Mouse (Mus musculus) limb, embryonic 12.5 days (tissue): ENCODE results near the gene Appbp2. TPM values are rescaled to one million over a fixed set of nuclear protein-coding genes. Genes with fewer than 3 reads are reported as not detected.

Experiments
- ATAC-seq: fragments of 200-750 bp; cut with Nextera tagmentation; 2 replicates; pipeline ENCODE4 v1.8.0; 2017; ENCODE audit warnings: low read depth, moderate TSS enrichment; ENCODE audit not compliant: insufficient number of reproducible peaks, insufficient read depth, low FRiP score, low TSS enrichment
- H3K27ac ChIP-seq: fragments of 300-500 bp; sonication (generic); 2 replicates; pipeline ENCODE4 v1.5.1; 2016; ENCODE audit warnings: mild to moderate bottlenecking, moderate library complexity
- H3K27me3 ChIP-seq: fragments of 300-500 bp; sonication (generic); 2 replicates; pipeline ENCODE4 v1.6.1; 2016; ENCODE audit warnings: mild to moderate bottlenecking, moderate library complexity
- H3K36me3 ChIP-seq: fragments of 300-500 bp; sonication (generic); 2 replicates; pipeline ENCODE4 v1.6.1; 2016; ENCODE audit warnings: mild to moderate bottlenecking, moderate library complexity
- H3K4me1 ChIP-seq: fragments of 300-500 bp; sonication (generic); replicated peaks from 2 replicates; pipeline ENCODE4 v1.6.1; 2016
- H3K4me2 ChIP-seq: fragments of 300-500 bp; sonication (generic); 2 replicates; pipeline ENCODE4 v1.6.1; 2016; ENCODE audit warnings: mild to moderate bottlenecking, moderate library complexity
- H3K4me3 ChIP-seq: fragments of 300-500 bp; sonication (generic); replicated peaks from 2 replicates; pipeline ENCODE4 v1.5.1; 2016; ENCODE audit warnings: mild to moderate bottlenecking
- H3K9ac ChIP-seq: fragments of 300-500 bp; sonication (generic); replicated peaks from 2 replicates; pipeline ENCODE4 v1.6.1; 2016; ENCODE audit warnings: mild to moderate bottlenecking, moderate library complexity
- H3K9me3 ChIP-seq: fragments of 300-500 bp; sonication (generic); 2 replicates; pipeline ENCODE4 v1.6.1; 2016; ENCODE audit warnings: mild to moderate bottlenecking, moderate library complexity
- WGBS: fragments of 180-500 bp; shearing (Covaris S2); methylation state at CpG from one replicate; pipeline ENCODE4 v1.1.7; 2016; 5-methylcytosine and 5-hydroxymethylcytosine counted together
- polyA plus RNA-seq: library from polyadenylated mRNA; unstranded; fragments of >200 nt; fragmentation: Nextera tagmentation; extraction: Ambion mirVana; gene quantifications from 2 replicates; pipeline ENCODE4 v1.2.1, GENCODE M21; 2016

Appbp2 gene
- polyA plus RNA-seq, 1 experiment from 2014 or later = 44.6 TPM

GRCm38 (mm10) chr11:85184839-85185238 lies 50.1 kb downstream of the Appbp2 start:
- Histone ChIP-seq H3K4me2 (no peak overlapping the region), H3K4me1 (0 out of 2 replicates have a peak, but pooled peaks cover 3% of the 10 kb centered on the region), H3K27ac (no peak overlapping the region), H3K27me3 (no peaks in the 10 kb centered on the region), H3K9ac (no peak overlapping the region), H3K36me3 (peaks cover 17% of the 10 kb centered on the region), H3K9me3 (no peaks in the 10 kb centered on the region), H3K4me3 (no peak overlapping the region)
- no peak for ATAC-seq
- 95% methylated on average over 6 of the region's 6 CpGs for WGBS

- Histone ChIP-seq H3K27me3 (no peaks in the 10 kb centered on the region), H3K4me3 (no peak overlapping the region), H3K36me3 (peaks cover 10% of the 10 kb centered on the region), H3K9ac (no peak overlapping the region), H3K4me1 (0 out of 2 replicates have a peak, but pooled peaks cover 3% of the 10 kb centered on the region), H3K27ac (no peak overlapping the region), H3K4me2 (no peak overlapping the region), H3K9me3 (no peaks in the 10 kb centered on the region)
- no peak for ATAC-seq
- 72% methylated on average over 5 of the region's 5 CpGs for WGBS
Measured at GRCm38 (mm10) chr11:85184082-85184481, 50.8 kb downstream of the Appbp2 start.

GRCm38 (mm10) chr11:85183284-85183779 lies 51.6 kb downstream of the Appbp2 start:
- WGBS = 30% methylated on average over 13 of the region's 13 CpGs
- H3K27me3 ChIP-seq = no peaks in the 10 kb centered on the region
- H3K4me3 ChIP-seq = peak overlapping the region; percentile 37
- ATAC-seq = no peak; the same call in 1 of the 2 replicates
- peak overlapping the region; percentile 62 for H3K4me2 ChIP-seq
- H3K4me1 ChIP-seq = 0 out of 2 replicates have a peak, but pooled peaks cover 3% of the 10 kb centered on the region
- peak overlapping the region; percentile 66; the same call in 1 of the 2 replicates for H3K27ac ChIP-seq
- H3K36me3 ChIP-seq = peaks cover 2% of the 10 kb centered on the region
- no peaks in the 10 kb centered on the region for H3K9me3 ChIP-seq
- H3K9ac ChIP-seq = peak overlapping the region; percentile 59

GRCm38 (mm10) chr11:85182617-85183283 lies 52.2 kb downstream of the Appbp2 start:
- Histone ChIP-seq H3K27me3 (no peaks in the 10 kb centered on the region), H3K36me3 (no peaks in the 10 kb centered on the region), H3K4me2 (peak overlapping the region; percentile 62), H3K27ac (peak overlapping the region; percentile 66), H3K4me3 (peak overlapping the region; percentile 37), H3K4me1 (0 out of 2 replicates have a peak, but pooled peaks cover 3% of the 10 kb centered on the region), H3K9ac (peak overlapping the region; percentile 59), H3K9me3 (no peaks in the 10 kb centered on the region)
- 6% methylated on average over 20 of the region's 20 CpGs for WGBS
- peak; percentile 86 for ATAC-seq

GRCm38 (mm10) chr11:85178413-85178812 lies 56.5 kb downstream of the Appbp2 start:
- no peak overlapping the region for H3K4me2 ChIP-seq
- 78% methylated on average over 4 of the region's 4 CpGs for whole genome bisulfite sequencing
- H3K36me3 ChIP-seq = no peaks in the 10 kb centered on the region
- 0 out of 2 replicates have a peak, but pooled peaks cover 3% of the 10 kb centered on the region for H3K4me1 ChIP-seq
- H3K4me3 ChIP-seq = no peak overlapping the region
- H3K9ac ChIP-seq = no peak overlapping the region
- ATAC-seq = no peak
- H3K27ac ChIP-seq = no peak overlapping the region
- H3K27me3 ChIP-seq = no peaks in the 10 kb centered on the region
- H3K9me3 ChIP-seq = no peaks in the 10 kb centered on the region

GRCm38 (mm10) chr11:85177761-85178160 lies 57.2 kb downstream of the Appbp2 start:
- no peaks in the 10 kb centered on the region for H3K9me3 ChIP-seq
- H3K27ac ChIP-seq = no peak overlapping the region
- no peak overlapping the region for H3K4me3 ChIP-seq
- 0 out of 2 replicates have a peak, but pooled peaks cover 3% of the 10 kb centered on the region for H3K4me1 ChIP-seq
- WGBS = 78% methylated on average over 6 of the region's 6 CpGs
- no peak overlapping the region for H3K9ac ChIP-seq
- no peak overlapping the region for H3K4me2 ChIP-seq
- no peak for ATAC-seq
- no peaks in the 10 kb centered on the region for H3K27me3 ChIP-seq
- H3K36me3 ChIP-seq = no peaks in the 10 kb centered on the region

GRCm38 (mm10) chr11:85175941-85176340 lies 59.0 kb downstream of the Appbp2 start:
- Histone ChIP-seq H3K36me3 (no peaks in the 10 kb centered on the region), H3K9ac (no peak overlapping the region), H3K27ac (no peak overlapping the region), H3K4me1 (no peaks in the 10 kb centered on the region), H3K4me2 (no peak overlapping the region), H3K9me3 (no peaks in the 10 kb centered on the region), H3K27me3 (no peaks in the 10 kb centered on the region), H3K4me3 (no peak overlapping the region)
- 86% methylated on average over 3 of the region's 3 CpGs for WGBS
- ATAC-seq = no peak

- Histone ChIP-seq H3K9ac (peak overlapping the region; percentile 50; the same call in 1 of the 2 replicates), H3K27me3 (no peaks in the 10 kb centered on the region), H3K36me3 (no peaks in the 10 kb centered on the region), H3K9me3 (no peaks in the 10 kb centered on the region), H3K4me1 (0 out of 2 replicates have a peak, but pooled peaks cover 9% of the 10 kb centered on the region), H3K27ac (no peak overlapping the region), H3K4me2 (peak overlapping the region; percentile 62; the same call in 1 of the 2 replicates), H3K4me3 (no peak overlapping the region)
- WGBS = 30% methylated on average over 2 of the region's 2 CpGs
- ATAC-seq = no peak
Measured at GRCm38 (mm10) chr11:85170833-85171232, 64.1 kb downstream of the Appbp2 start.

GRCm38 (mm10) chr11:85170058-85170740 lies 64.7 kb downstream of the Appbp2 start, which contains the start of gene 1700125H20Rik:
Gene 1700125H20Rik (plus strand): TSS chr11:85170404.
- Histone ChIP-seq H3K4me2 (peak within 1 kb of the TSS; percentile 62), H3K27ac (no peak within 1 kb of the TSS), H3K4me1 (0 out of 2 replicates have a peak, but pooled peaks cover 9% of the 10 kb centered on the region), H3K9me3 (no peaks in the 10 kb centered on the region), H3K36me3 (no peaks in the 10 kb centered on the region), H3K4me3 (peak within 1 kb of the TSS; percentile 30), H3K27me3 (no peaks in the 10 kb centered on the region), H3K9ac (peak within 1 kb of the TSS; percentile 50; the same call in 1 of the 2 replicates)
- 14% methylated on average over 21 of the region's 21 CpGs for WGBS
- peak; percentile 89; the same call in 1 of the 2 replicates for ATAC-seq

GRCm38 (mm10) chr11:85167503-85167902 lies 67.4 kb downstream of the Appbp2 start:
- WGBS = 78% methylated on average over 1 of the region's 1 CpGs
- no peaks in the 10 kb centered on the region for H3K9me3 ChIP-seq
- no peaks in the 10 kb centered on the region for H3K36me3 ChIP-seq
- ATAC-seq = no peak
- no peaks in the 10 kb centered on the region for H3K27me3 ChIP-seq
- no peak overlapping the region for H3K4me2 ChIP-seq
- no peak overlapping the region for H3K9ac ChIP-seq
- H3K4me1 ChIP-seq = 0 out of 2 replicates have a peak, but pooled peaks cover 9% of the 10 kb centered on the region
- no peak overlapping the region for H3K4me3 ChIP-seq
- no peak overlapping the region for H3K27ac ChIP-seq

GRCm38 (mm10) chr11:85164371-85164770 lies 70.6 kb downstream of the Appbp2 start:
- H3K27ac ChIP-seq = no peak overlapping the region
- no peaks in the 10 kb centered on the region for H3K36me3 ChIP-seq
- H3K4me2 ChIP-seq = no peak overlapping the region
- no peaks in the 10 kb centered on the region for H3K27me3 ChIP-seq
- ATAC-seq = no peak
- no peak overlapping the region for H3K4me3 ChIP-seq
- no peaks in the 10 kb centered on the region for H3K9me3 ChIP-seq
- H3K4me1 ChIP-seq = no peaks in the 10 kb centered on the region
- H3K9ac ChIP-seq = no peak overlapping the region
